Comparison of ENCODE assay signal across 8 mouse cellular contexts in genomic region chr15:85598984-85599886, GRCm38 (mm10). TPM values are rescaled to one million over a fixed set of nuclear protein-coding genes. Genes with fewer than 3 reads are reported as not detected.
DNase-seq lines count a peak whose midpoint lies in the region; ATAC-seq lines count a peak whose summit lies in the region.

No protein-coding gene starts in this region.

- DNase-seq in adrenal gland, postnatal 10 days: peak; percentile 87
- peak; percentile 61 for DNase-seq in embryo, embryonic 9.5 days (ENCODE audit: extremely low spot score)
- DNase-seq in heart, adult 8-10 months (ENCODE audit: low spot score): peak; percentile 83
- peak; percentile 82 for DNase-seq in kidney, adult 9 months
- DNase-seq in lung, postnatal 14 days: peak; percentile 87
- DNase-seq in retina, embryonic 14.5 days (ENCODE audit: low spot score): peak; percentile 77
- peak; percentile 48 for DNase-seq in urinary bladder, postnatal 10 days (ENCODE audit: low spot score)

- ATAC-seq in CD4-positive, CD25-positive, alpha-beta regulatory T cell, adult 4 months: peak; percentile 54

RNA-seq across cellular contexts. Expression of gene Wnt7b, which starts 17.0 kb away (rescaled TPM):
- not detected for polyA plus RNA-seq in CD4-positive, CD25-positive, alpha-beta regulatory T cell, adult 4 months (2017; shearing (Covaris generic))
- under 1 TPM; 0.18 to 0.27 TPM for total RNA-seq in adrenal gland, postnatal 10 days (2021)
- under 1 TPM in 3 of 4 experiments, not detected in 1; 0.06 to 0.19 (median 0.14) TPM for total RNA-seq in heart, adult 8-10 months (2022)

Comparison
In these comparisons a context has a peak if more than half of its experiments do, and no peak if none do; other contexts are left out.
1. Peak in every context shown above with its lines: DNase-seq and ATAC-seq.